Mouse (Mus musculus) lung, embryonic 16.5 days (tissue): Measurements from ENCODE around the gene Rap1b. TPM values are rescaled to one million over a fixed set of nuclear protein-coding genes. Genes with fewer than 3 reads are reported as not detected.

Experiments used
- ATAC-seq: fragments of 200-750 bp; cut with Nextera tagmentation; 2 replicates; pipeline ENCODE4 v1.8.0; 2017; ENCODE audit warnings: low read depth, mild to moderate bottlenecking, moderate library complexity
- H3K27ac ChIP-seq: fragments of 300-500 bp; sonication (generic); 2 replicates; pipeline ENCODE4 v1.5.1; 2014; ENCODE audit warnings: mild to moderate bottlenecking, control low read depth, low read length
- H3K27me3 ChIP-seq: fragments of 300-500 bp; sonication (generic); 2 replicates; pipeline ENCODE4 v1.6.1; 2014; ENCODE audit warnings: low read depth, low read length, mixed read lengths; ENCODE audit not compliant: control insufficient read depth, insufficient read depth
- H3K36me3 ChIP-seq: fragments of 300-500 bp; sonication (generic); 2 replicates; pipeline ENCODE4 v1.6.1; 2014; ENCODE audit warnings: low read length; ENCODE audit not compliant: control insufficient read depth, insufficient read depth
- H3K4me1 ChIP-seq: fragments of 300-500 bp; sonication (generic); replicated peaks from 2 replicates; pipeline ENCODE4 v1.6.1; 2014; ENCODE audit warnings: low read length, mixed read lengths; ENCODE audit not compliant: control insufficient read depth, insufficient read depth
- H3K4me2 ChIP-seq: fragments of 300-500 bp; sonication (generic); 2 replicates; pipeline ENCODE4 v1.6.1; 2014; ENCODE audit warnings: low read depth, low read length, control low read depth
- H3K4me3 ChIP-seq: fragments of 300-500 bp; sonication (generic); 2 replicates; pipeline ENCODE4 v1.5.1; 2014; ENCODE audit warnings: mild to moderate bottlenecking, low read length, control low read depth
- H3K9ac ChIP-seq: fragments of 300-500 bp; sonication (generic); 2 replicates; pipeline ENCODE4 v1.6.1; 2014; ENCODE audit warnings: low read length, control low read depth
- H3K9me3 ChIP-seq: fragments of 300-500 bp; sonication (generic); 2 replicates; pipeline ENCODE4 v1.6.1; 2016; ENCODE audit warnings: low read length; ENCODE audit not compliant: control insufficient read depth
- WGBS: fragments of 180-500 bp; shearing (Covaris S2); extraction: QIAGEN DNeasy Blood & Tissue Kit; methylation state at CpG from one replicate; pipeline ENCODE4 v1.1.7; 2014; 5-methylcytosine and 5-hydroxymethylcytosine counted together
- polyA plus RNA-seq: library from polyadenylated mRNA; unstranded; fragments of >200 nt; fragmentation: Nextera tagmentation; extraction: Ambion mirVana; gene quantifications from 2 replicates; pipeline ENCODE4 v1.2.1, GENCODE M21; 2015

Gene Rap1b
- polyA plus RNA-seq, 1 experiment from 2014 or later: 215 TPM

- no peak overlapping the region for H3K27ac ChIP-seq
- peaks cover 14% of the 10 kb centered on the region for H3K36me3 ChIP-seq
- 82% methylated on average over 1 of the region's 1 CpGs for WGBS
- no peak overlapping the region for H3K9ac ChIP-seq
- H3K9me3 ChIP-seq: no peaks in the 10 kb centered on the region
- no peak for ATAC-seq
- no peak overlapping the region for H3K4me3 ChIP-seq
- peaks cover 17% of the 10 kb centered on the region for H3K4me1 ChIP-seq
- H3K4me2 ChIP-seq: no peak overlapping the region
- no peaks in the 10 kb centered on the region for H3K27me3 ChIP-seq
Measured at GRCm38 (mm10) chr10:117790011-117790410, 55.8 kb downstream of the Rap1b start.

GRCm38 (mm10) chr10:117784646-117785045 is 61.2 kb downstream of the Rap1b start:
- 96% methylated on average over 7 of the region's 7 CpGs for WGBS
- Histone ChIP-seq H3K27me3 (no peaks in the 10 kb centered on the region), H3K9me3 (no peaks in the 10 kb centered on the region), H3K4me3 (no peak overlapping the region), H3K9ac (no peak overlapping the region), H3K4me1 (no peaks in the 10 kb centered on the region), H3K36me3 (peaks cover 44% of the 10 kb centered on the region), H3K27ac (no peak overlapping the region), H3K4me2 (no peak overlapping the region)
- ATAC-seq: no peak

DNA sequence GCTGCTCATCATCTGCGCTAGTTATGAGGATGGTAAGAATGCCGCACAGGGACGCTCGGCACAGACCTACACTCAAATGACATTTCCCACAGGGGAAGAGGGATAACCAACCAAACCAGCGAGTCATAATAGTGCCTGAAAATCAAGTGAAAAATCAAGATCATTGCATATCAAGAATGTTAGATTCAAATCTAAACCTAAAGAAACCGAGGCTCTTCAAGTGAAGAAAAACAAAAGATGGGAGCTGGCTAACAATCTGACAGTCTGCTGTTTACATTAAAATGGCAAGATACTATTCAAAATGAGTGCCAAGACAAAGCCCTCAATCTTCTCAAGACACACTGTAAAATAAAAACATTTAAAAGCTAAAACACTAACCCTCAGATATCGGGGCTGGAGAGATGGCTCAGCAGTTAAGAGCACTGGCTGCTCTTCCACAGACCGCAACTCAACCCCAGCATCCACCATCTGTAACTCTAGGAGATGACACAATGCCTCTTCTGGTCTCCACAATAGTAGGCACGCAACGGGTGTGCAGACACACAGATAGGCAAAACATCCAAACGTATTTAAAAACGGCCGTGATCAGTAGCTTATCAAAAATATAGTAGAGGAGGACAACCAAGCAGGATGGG is 61.9 kb downstream of the Rap1b start:
- Histone ChIP-seq H3K4me3 (no peak overlapping the region), H3K27ac (no peak overlapping the region), H3K9me3 (no peaks in the 10 kb centered on the region), H3K4me1 (no peaks in the 10 kb centered on the region), H3K27me3 (no peaks in the 10 kb centered on the region), H3K36me3 (peaks cover 47% of the 10 kb centered on the region), H3K4me2 (no peak overlapping the region), H3K9ac (no peak overlapping the region)
- WGBS: 92% methylated on average over 13 of the region's 13 CpGs
- no peak for ATAC-seq

- Histone ChIP-seq H3K4me3 (no peak overlapping the region), H3K4me1 (no peaks in the 10 kb centered on the region), H3K27ac (no peak overlapping the region), H3K27me3 (no peaks in the 10 kb centered on the region), H3K4me2 (no peak overlapping the region), H3K9ac (no peak overlapping the region), H3K36me3 (peaks cover 54% of the 10 kb centered on the region), H3K9me3 (no peaks in the 10 kb centered on the region)
- no peak for ATAC-seq
- 92% methylated on average over 14 of the region's 14 CpGs for WGBS
Measured at GRCm38 (mm10) chr10:117782491-117783260, 63.2 kb downstream of the Rap1b start.

GRCm38 (mm10) chr10:117782056-117782455 is 63.8 kb downstream of the Rap1b start:
- no peaks in the 10 kb centered on the region for H3K9me3 ChIP-seq
- H3K4me3 ChIP-seq: no peak overlapping the region
- no peak overlapping the region for H3K9ac ChIP-seq
- no peaks in the 10 kb centered on the region for H3K27me3 ChIP-seq
- no peak for ATAC-seq
- no peak overlapping the region for H3K4me2 ChIP-seq
- no peak overlapping the region for H3K27ac ChIP-seq
- H3K36me3 ChIP-seq: peaks cover 57% of the 10 kb centered on the region
- 75% methylated on average over 2 of the region's 2 CpGs for WGBS
- H3K4me1 ChIP-seq: no peaks in the 10 kb centered on the region

DNA sequence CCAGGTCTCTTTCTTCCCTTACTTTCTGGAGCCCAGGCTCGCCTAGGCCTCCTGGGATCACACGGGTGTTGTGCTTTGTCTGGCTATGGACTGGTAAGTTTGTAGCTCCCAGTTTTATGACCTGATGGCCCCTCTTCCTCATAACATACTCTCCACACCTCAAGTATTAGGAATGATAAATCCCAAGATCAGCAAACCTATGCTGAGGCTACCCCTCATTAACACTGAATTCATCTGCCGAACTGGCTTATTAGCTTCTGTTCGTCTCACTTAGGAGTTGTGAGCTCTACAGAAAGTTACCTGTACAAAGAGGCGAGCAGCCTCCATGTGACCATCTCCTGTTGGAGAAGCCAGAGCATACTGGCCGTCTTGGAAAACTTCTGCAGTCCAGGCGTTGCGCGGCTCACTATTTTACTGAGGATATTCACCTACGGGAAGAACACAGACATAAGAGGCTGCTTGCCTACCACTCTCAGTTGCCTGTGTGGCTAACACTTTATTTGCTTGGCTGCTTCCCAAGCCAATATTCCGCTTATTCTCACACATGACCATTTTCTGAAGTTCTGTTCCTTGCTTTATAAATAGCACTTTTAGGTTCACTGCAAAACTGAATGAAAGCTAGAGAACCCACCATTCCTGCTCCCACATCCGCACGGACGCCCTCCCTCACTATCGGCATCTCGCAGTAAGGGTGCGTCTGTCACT is 64.7 kb downstream of the Rap1b start:
- Histone ChIP-seq H3K27ac (no peak overlapping the region), H3K9ac (no peak overlapping the region), H3K4me1 (no peaks in the 10 kb centered on the region), H3K36me3 (peaks cover 54% of the 10 kb centered on the region), H3K27me3 (no peaks in the 10 kb centered on the region), H3K4me3 (no peak overlapping the region), H3K9me3 (no peaks in the 10 kb centered on the region), H3K4me2 (no peak overlapping the region)
- ATAC-seq: no peak
- 92% methylated on average over 17 of the region's 17 CpGs for WGBS

DNA sequence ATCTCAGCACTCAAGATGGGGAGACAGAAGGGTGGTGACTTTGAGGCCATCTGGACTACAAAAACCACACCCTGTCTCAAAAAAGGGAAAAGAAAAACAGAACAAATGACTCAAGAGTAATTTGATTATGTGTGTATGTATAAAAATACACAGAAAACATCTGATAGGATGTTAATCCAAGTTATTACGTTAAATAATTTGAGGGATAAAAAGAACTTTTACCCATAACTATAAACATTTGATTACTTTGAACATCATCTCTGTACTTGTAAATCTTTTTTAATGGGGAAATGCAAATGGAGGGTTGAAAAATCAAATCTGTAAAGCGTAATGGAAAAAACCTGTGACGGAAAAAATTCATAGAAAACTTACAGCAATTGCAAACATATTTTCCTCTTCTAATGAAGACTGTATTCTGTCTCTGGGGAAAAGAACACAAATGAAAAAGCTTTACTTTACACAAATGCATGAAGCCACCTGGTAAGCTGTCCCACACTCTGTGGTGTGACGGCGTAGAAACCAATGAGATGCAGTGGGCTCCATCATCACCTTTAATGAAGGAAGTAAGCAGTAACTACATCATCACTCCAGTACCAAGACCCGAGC is 65.4 kb downstream of the Rap1b start:
- no peaks in the 10 kb centered on the region for H3K27me3 ChIP-seq
- peaks cover 56% of the 10 kb centered on the region for H3K36me3 ChIP-seq
- no peak overlapping the region for H3K4me3 ChIP-seq
- no peak overlapping the region for H3K4me2 ChIP-seq
- no peak overlapping the region for H3K9ac ChIP-seq
- H3K27ac ChIP-seq: no peak overlapping the region
- H3K4me1 ChIP-seq: no peaks in the 10 kb centered on the region
- 92% methylated on average over 6 of the region's 6 CpGs for WGBS
- no peaks in the 10 kb centered on the region for H3K9me3 ChIP-seq
- no peak for ATAC-seq

GRCm38 (mm10) chr10:117779581-117780305 is 66.1 kb downstream of the Rap1b start:
- Histone ChIP-seq H3K9ac (no peak overlapping the region), H3K27me3 (no peaks in the 10 kb centered on the region), H3K4me1 (no peaks in the 10 kb centered on the region), H3K9me3 (no peaks in the 10 kb centered on the region), H3K4me2 (no peak overlapping the region), H3K36me3 (peaks cover 55% of the 10 kb centered on the region), H3K4me3 (no peak overlapping the region), H3K27ac (no peak overlapping the region)
- ATAC-seq: no peak
- WGBS: 85% methylated on average over 8 of the region's 8 CpGs
